ENCODE assay signal across 23 mouse cellular contexts in the genomic region with DNA sequence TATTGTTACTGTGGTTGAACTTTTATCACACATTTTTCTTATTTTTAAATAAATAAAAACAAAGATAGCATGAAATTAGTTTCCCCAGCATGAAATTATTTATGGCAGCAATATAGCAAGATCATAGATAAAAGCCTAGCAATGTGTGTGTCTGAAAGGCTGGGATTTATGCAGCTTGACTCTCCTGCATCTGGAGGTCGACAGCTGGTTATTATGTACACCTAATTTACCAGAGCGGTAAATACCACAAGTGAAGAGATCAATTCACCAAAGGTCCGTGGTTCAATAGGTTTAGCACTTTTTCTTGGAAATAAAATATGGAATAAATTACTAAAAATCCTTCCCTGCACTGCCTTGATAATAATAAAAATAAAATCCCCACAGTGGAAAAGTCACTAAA.
DNase-seq lines count a peak whose midpoint lies in the region; ATAC-seq and TF ChIP-seq lines count a peak whose summit lies in the region.
"Had no signal": no experiment of that assay in that cellular context is flagged by ENCODE, and none has a peak within 500 bp of the region (broad histone marks: within the 10 kb centered on the region; RNA-seq: fewer than 3 reads in every experiment).

No protein-coding gene starts in this region.

- no peak for TF ChIP-seq POLR2A in brain, embryonic 14.5 days (IDR thresholded peaks at IDR 0.05; ENCODE audit: borderline replicate concordance, extremely low read depth, insufficient read depth, insufficient read length, poor library complexity, severe bottlenecking)

- no peaks in the 10 kb centered on the region for H3K4me1 ChIP-seq in hindbrain, postnatal 0 days (ENCODE audit: insufficient read depth, low read length)
- H3K4me1 ChIP-seq in hindbrain, embryonic 16.5 days (ENCODE audit: control insufficient read depth, insufficient read depth, low read depth, low read length) = no peaks in the 10 kb centered on the region
- no peaks in the 10 kb centered on the region for H3K4me1 ChIP-seq in neural tube, embryonic 11.5 days (ENCODE audit: control insufficient read depth, insufficient read depth, low read length)
- H3K4me1 ChIP-seq in neural tube, embryonic 15.5 days = no peaks in the 10 kb centered on the region
- H3K4me1 ChIP-seq: embryonic facial prominence, embryonic 12.5 days; embryonic facial prominence, embryonic 15.5 days had no signal

- H3K36me3 ChIP-seq in hindbrain, postnatal 0 days (ENCODE audit: insufficient read depth, low read length) = no peaks in the 10 kb centered on the region
- H3K36me3 ChIP-seq in hindbrain, embryonic 16.5 days (ENCODE audit: control insufficient read depth, insufficient read depth, low read length) = no peaks in the 10 kb centered on the region
- no peaks in the 10 kb centered on the region for H3K36me3 ChIP-seq in neural tube, embryonic 11.5 days (ENCODE audit: control insufficient read depth, insufficient read depth, low read length)
- no peaks in the 10 kb centered on the region for H3K36me3 ChIP-seq in neural tube, embryonic 15.5 days
- H3K36me3 ChIP-seq: embryonic facial prominence, embryonic 12.5 days; embryonic facial prominence, embryonic 15.5 days had no signal

- H3K9ac ChIP-seq in hindbrain, postnatal 0 days (replicated peaks; ENCODE audit: low read length) = no peak overlapping the region
- H3K9ac ChIP-seq in hindbrain, embryonic 16.5 days (ENCODE audit: low read depth, low read length) = no peak overlapping the region
- no peak overlapping the region for H3K9ac ChIP-seq in neural tube, embryonic 11.5 days (ENCODE audit: low read length)
- no peak overlapping the region for H3K9ac ChIP-seq in neural tube, embryonic 15.5 days (replicated peaks)
- H3K9ac ChIP-seq: embryonic facial prominence, embryonic 12.5 days; embryonic facial prominence, embryonic 15.5 days; forebrain, postnatal 0 days; hindbrain, embryonic 14.5 days had no signal

- H3K27me3 ChIP-seq in hindbrain, postnatal 0 days (ENCODE audit: insufficient read depth, low read length) = no peaks in the 10 kb centered on the region
- no peaks in the 10 kb centered on the region for H3K27me3 ChIP-seq in hindbrain, embryonic 16.5 days (replicated peaks; ENCODE audit: control insufficient read depth, insufficient read depth, low read length)
- H3K27me3 ChIP-seq in neural tube, embryonic 11.5 days (ENCODE audit: control insufficient read depth, insufficient read depth, low read length) = no peaks in the 10 kb centered on the region
- H3K27me3 ChIP-seq in neural tube, embryonic 15.5 days (replicated peaks) = no peaks in the 10 kb centered on the region
- H3K27me3 ChIP-seq: embryonic facial prominence, embryonic 12.5 days; embryonic facial prominence, embryonic 15.5 days had no signal

- no peak for ATAC-seq in hindbrain, postnatal 0 days
- no peak for ATAC-seq in hindbrain, embryonic 16.5 days
- peak; percentile 71 for ATAC-seq in neural tube, embryonic 11.5 days (ENCODE audit: insufficient read depth, low FRiP score, low TSS enrichment)
- ATAC-seq in neural tube, embryonic 15.5 days (ENCODE audit: low FRiP score) = no peak
- ATAC-seq: activated CD4-positive, CD25-positive, alpha-beta regulatory T cell, adult 4 months; forebrain, embryonic 14.5 days; forebrain, postnatal 0 days had no signal

- intact Hi-C loops in left cerebral cortex, postnatal 25 days (cut with DNase I) = no loop called here

- H3K4me3 ChIP-seq in hindbrain, postnatal 0 days (ENCODE audit: low read length) = no peak overlapping the region
- no peak overlapping the region for H3K4me3 ChIP-seq in hindbrain, embryonic 16.5 days (ENCODE audit: low read length)
- no peak overlapping the region for H3K4me3 ChIP-seq in neural tube, embryonic 11.5 days (ENCODE audit: low read depth, low read length)
- H3K4me3 ChIP-seq in neural tube, embryonic 15.5 days (replicated peaks) = no peak overlapping the region
- H3K4me3 ChIP-seq: embryonic facial prominence, embryonic 12.5 days; embryonic facial prominence, embryonic 15.5 days; gastrocnemius, adult 2 months had no signal

- TF ChIP-seq CTCF in hindbrain, postnatal 0 days (IDR thresholded peaks at IDR 0.05; ENCODE audit: low read depth) = no peak
- no peak for TF ChIP-seq CTCF in brain, embryonic 14.5 days (IDR thresholded peaks at IDR 0.05; ENCODE audit: borderline replicate concordance, extremely low read depth, insufficient read depth, insufficient read length)

- 35% methylated on average over 3 of the region's 3 CpGs for WGBS in hindbrain, postnatal 0 days
- WGBS in hindbrain, embryonic 16.5 days = 33% methylated on average over 3 of the region's 3 CpGs
- 33% methylated on average over 3 of the region's 3 CpGs for WGBS in neural tube, embryonic 11.5 days
- WGBS in neural tube, embryonic 15.5 days = 20% methylated on average over 3 of the region's 3 CpGs

- H3K27ac ChIP-seq in hindbrain, postnatal 0 days = no peak overlapping the region
- no peak overlapping the region for H3K27ac ChIP-seq in hindbrain, embryonic 16.5 days (ENCODE audit: low read depth, low read length)
- no peak overlapping the region for H3K27ac ChIP-seq in neural tube, embryonic 11.5 days (ENCODE audit: low read depth, low read length)
- no peak overlapping the region for H3K27ac ChIP-seq in neural tube, embryonic 15.5 days (replicated peaks)
- H3K27ac ChIP-seq: embryonic facial prominence, embryonic 12.5 days; embryonic facial prominence, embryonic 15.5 days; gastrocnemius, adult 2 months; hindbrain, embryonic 14.5 days had no signal

- no peaks in the 10 kb centered on the region for H3K9me3 ChIP-seq in hindbrain, postnatal 0 days (ENCODE audit: low read length)
- no peaks in the 10 kb centered on the region for H3K9me3 ChIP-seq in hindbrain, embryonic 16.5 days (ENCODE audit: control insufficient read depth, low read length)
- no peaks in the 10 kb centered on the region for H3K9me3 ChIP-seq in neural tube, embryonic 11.5 days (ENCODE audit: control insufficient read depth, low read length)
- H3K9me3 ChIP-seq in neural tube, embryonic 15.5 days (replicated peaks) = no peaks in the 10 kb centered on the region
- H3K9me3 ChIP-seq: embryonic facial prominence, embryonic 12.5 days; embryonic facial prominence, embryonic 15.5 days had no signal

- peak; percentile 2 for DNase-seq in embryo, embryonic 10.5 days (ENCODE audit: low spot score)
- DNase-seq in embryo, embryonic 10 days (ENCODE audit: low spot score) = no peak
- peak; percentile 5 for DNase-seq in hindbrain, postnatal 0 days (ENCODE audit: low spot score)
- no peak for DNase-seq in neural tube, embryonic 11.5 days (ENCODE audit: low spot score)
- peak; percentile 26 for DNase-seq in brain, embryonic 14.5 days (ENCODE audit: low read depth)
- DNase-seq in left cerebral cortex, postnatal 25 days (ENCODE audit: low spot score in 2 of 2) = no peak
- DNase-seq: adrenal gland, adult 8-10 months; adrenal gland, postnatal 25 days; cerebellum, adult 18-20 months; cerebellum, adult 9-10 months; cerebellum, postnatal 14 days; forebrain, postnatal 0 days; gastrocnemius, adult 2 months; gastrocnemius, postnatal 14 days; heart, adult 11 months had no signal

- H3K4me2 ChIP-seq in hindbrain, postnatal 0 days (ENCODE audit: low read depth, low read length) = no peak overlapping the region
- H3K4me2 ChIP-seq in hindbrain, embryonic 16.5 days (ENCODE audit: low read length) = no peak overlapping the region
- no peak overlapping the region for H3K4me2 ChIP-seq in neural tube, embryonic 11.5 days (ENCODE audit: low read depth)
- H3K4me2 ChIP-seq in neural tube, embryonic 15.5 days = no peak overlapping the region
- H3K4me2 ChIP-seq: embryonic facial prominence, embryonic 12.5 days; embryonic facial prominence, embryonic 15.5 days; heart, embryonic 11.5 days; hindbrain, embryonic 14.5 days had no signal

Comparison
In these comparisons a context has a peak if more than half of its experiments do, and no peak if none do; other contexts are left out.
1. DNase-seq: peak in embryo, embryonic 10.5 days (single experiment), hindbrain, postnatal 0 days (single experiment) and brain, embryonic 14.5 days (single experiment); none in embryo, embryonic 10 days (single experiment), neural tube, embryonic 11.5 days (single experiment) and left cerebral cortex, postnatal 25 days (0 of 2).